Mouse (Mus musculus): ENCODE results near the gene Rrbp1. TPM values are rescaled to one million over a fixed set of nuclear protein-coding genes. Genes with fewer than 3 reads are reported as not detected.

Rrbp1 gene
- total and polyA plus RNA-seq, 2 experiments from 2014 or later = 22.4 to 33.9 TPM

DNA sequence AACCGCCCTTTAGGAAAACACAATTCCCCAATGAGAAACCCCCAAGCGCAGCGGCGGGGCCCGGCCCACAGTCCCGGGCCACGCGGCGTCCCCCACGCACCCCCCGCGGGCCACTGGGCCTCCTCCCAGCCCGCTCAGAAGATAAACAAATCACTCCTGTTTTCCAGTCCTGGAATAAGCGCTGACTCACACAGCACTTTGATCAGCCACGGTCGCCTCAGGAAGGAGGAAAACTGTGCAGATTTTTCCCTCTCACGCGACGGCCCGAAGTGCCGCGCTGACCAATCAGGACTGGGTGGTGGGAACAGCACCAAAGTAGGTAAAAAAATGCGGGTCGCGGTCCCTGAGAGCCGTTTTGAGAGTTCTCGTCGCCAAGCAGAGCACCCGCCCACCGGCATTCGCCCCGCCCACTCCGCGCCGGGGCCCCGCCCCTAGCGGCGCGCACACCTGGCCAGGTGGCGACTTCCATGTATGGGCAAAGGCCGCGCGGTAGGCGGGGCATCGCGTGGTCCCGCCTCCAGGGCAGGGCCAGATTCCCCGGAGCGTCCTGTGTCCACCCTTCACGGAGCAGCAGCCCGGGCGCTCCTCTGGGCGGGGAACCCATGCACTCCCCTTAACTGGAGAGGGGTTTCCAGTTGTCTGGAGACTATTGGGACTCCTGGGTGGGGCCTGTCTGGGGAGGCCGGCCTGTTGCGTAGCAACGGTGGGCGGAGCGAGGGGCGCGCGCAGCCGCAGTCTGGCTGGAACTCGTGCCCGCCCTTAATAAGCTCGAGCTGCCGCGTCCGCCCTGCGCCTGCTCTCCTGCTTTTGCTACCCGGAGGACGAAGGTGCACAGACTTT, 96.1 kb downstream of the Rrbp1 start, which contains the start of gene Dstn:
Dstn (plus strand) TSS at position 561 of the 840 bp plus-strand sequence.
- ATAC-seq (ENCODE audit: low FRiP score) (peak; percentile 97), DNase-seq (ENCODE audit: low spot score) (peak; percentile 96)
- peaks cover 15% of the 10 kb centered on the region for H3K4me1 ChIP-seq (ENCODE audit: insufficient read depth, low read length)
- H3K27ac ChIP-seq (ENCODE audit: low read depth, low read length) = peak within 1 kb of the TSS; percentile 94
- peak within 1 kb of the TSS; percentile 78 for H3K4me2 ChIP-seq (ENCODE audit: low read depth, low read length, poor library complexity, severe bottlenecking)
- under 1% methylated on average over 62 of the region's 71 CpGs for WGBS
- no peaks in the 10 kb centered on the region for H3K36me3 ChIP-seq (ENCODE audit: insufficient read depth, low read length)
- H3K27me3 ChIP-seq (ENCODE audit: insufficient read depth, low read length) = no peaks in the 10 kb centered on the region
- no peak for TF ChIP-seq CTCF (IDR thresholded peaks at IDR 0.05)
- peak within 1 kb of the TSS; percentile 94 for H3K9ac ChIP-seq (replicated peaks; ENCODE audit: low read length, poor library complexity, severe bottlenecking)
- H3K9me3 ChIP-seq (ENCODE audit: low read length) = no peaks in the 10 kb centered on the region
- peak within 1 kb of the TSS; percentile 89 for H3K4me3 ChIP-seq (ENCODE audit: low read depth, low read length)

DNA sequence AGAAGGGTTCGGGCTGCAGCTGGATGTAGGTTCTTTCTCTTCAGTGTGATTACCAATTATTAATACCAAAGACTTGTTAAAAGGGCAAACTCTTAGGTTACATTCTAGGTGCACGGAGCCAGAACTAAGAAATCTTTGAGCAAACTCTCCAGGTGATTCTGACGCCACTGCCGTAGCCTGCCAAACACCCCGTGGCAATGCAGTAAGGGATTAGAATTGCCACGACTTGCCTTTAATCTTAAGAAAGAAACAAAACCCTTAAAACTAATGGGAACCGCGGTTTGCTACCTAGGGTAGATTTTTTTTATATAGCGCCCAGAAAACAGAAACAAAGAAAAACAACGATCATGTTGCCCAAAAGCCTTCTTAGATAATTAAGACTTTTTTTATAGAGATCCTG, 96.8 kb downstream of the Rrbp1 start:
- Histone ChIP-seq H3K36me3 (ENCODE audit: insufficient read depth, low read length) (no peaks in the 10 kb centered on the region), H3K4me1 (ENCODE audit: insufficient read depth, low read length) (peaks cover 15% of the 10 kb centered on the region), H3K4me2 (ENCODE audit: low read depth, low read length, poor library complexity, severe bottlenecking) (peak overlapping the region; percentile 78), H3K27ac (ENCODE audit: low read depth, low read length) (peak overlapping the region; percentile 94), H3K9me3 (ENCODE audit: low read length) (no peaks in the 10 kb centered on the region), H3K9ac (replicated peaks; ENCODE audit: low read length, poor library complexity, severe bottlenecking) (peak overlapping the region; percentile 94), H3K4me3 (ENCODE audit: low read depth, low read length) (peak overlapping the region; percentile 89), H3K27me3 (ENCODE audit: insufficient read depth, low read length) (no peaks in the 10 kb centered on the region)
- WGBS = 8% methylated on average over 10 of the region's 10 CpGs
- DNase-seq (ENCODE audit: low spot score) (no peak), ATAC-seq (ENCODE audit: low FRiP score) (no peak)
- no peak for TF ChIP-seq CTCF (IDR thresholded peaks at IDR 0.05)

DNA sequence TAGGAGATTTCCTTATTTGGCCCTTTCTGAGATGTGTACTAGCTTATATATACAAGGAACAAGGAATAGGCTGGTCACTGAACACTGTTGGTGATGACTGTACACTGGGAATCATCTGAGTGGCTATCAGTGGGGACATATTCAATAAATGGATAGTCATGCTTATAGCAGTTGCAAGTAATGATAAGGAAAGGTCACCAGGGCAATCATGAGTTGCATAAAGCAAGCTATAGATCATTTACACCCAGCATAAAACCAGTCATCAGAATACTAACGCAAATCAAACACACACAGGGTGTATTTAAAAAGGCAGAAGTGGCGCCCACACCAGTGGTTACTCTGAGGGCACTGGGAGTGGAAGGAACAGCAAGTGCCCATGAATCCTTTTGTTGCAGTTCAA, 98.9 kb downstream of the Rrbp1 start:
- H3K4me3 ChIP-seq (ENCODE audit: low read depth, low read length) = no peak overlapping the region
- 97% methylated on average over 2 of the region's 2 CpGs for WGBS
- peaks cover 5% of the 10 kb centered on the region for H3K4me1 ChIP-seq (ENCODE audit: insufficient read depth, low read length)
- DNase-seq (ENCODE audit: low spot score) = no peak
- no peaks in the 10 kb centered on the region for H3K9me3 ChIP-seq (ENCODE audit: low read length)
- no peak overlapping the region for H3K27ac ChIP-seq (ENCODE audit: low read depth, low read length)
- no peak overlapping the region for H3K4me2 ChIP-seq (ENCODE audit: low read depth, low read length, poor library complexity, severe bottlenecking)
- H3K27me3 ChIP-seq (ENCODE audit: insufficient read depth, low read length) = no peaks in the 10 kb centered on the region
- TF ChIP-seq CTCF (IDR thresholded peaks at IDR 0.05) = no peak
- H3K36me3 ChIP-seq (ENCODE audit: insufficient read depth, low read length) = no peaks in the 10 kb centered on the region
- no peak overlapping the region for H3K9ac ChIP-seq (replicated peaks; ENCODE audit: low read length, poor library complexity, severe bottlenecking)
- ATAC-seq (ENCODE audit: low FRiP score) = no peak

DNA sequence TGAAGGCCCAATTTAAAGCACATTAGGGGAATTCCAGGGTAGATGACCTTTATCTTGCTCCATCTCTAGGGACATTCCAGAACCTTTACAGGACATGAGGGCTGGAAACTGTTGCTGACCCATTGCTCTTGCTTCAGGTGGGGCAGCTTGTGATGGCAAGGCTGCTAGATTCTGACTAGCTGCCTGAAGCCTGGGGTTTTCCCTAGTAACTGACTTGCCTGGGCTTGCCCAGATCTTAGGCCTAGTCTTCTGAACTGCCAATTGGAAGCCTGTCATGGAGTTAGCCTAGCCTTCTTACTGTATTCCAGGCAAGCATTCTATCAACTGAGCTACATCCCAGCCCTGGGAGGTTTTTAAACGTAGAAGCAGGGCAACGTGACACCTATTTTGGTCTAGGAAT, 101.8 kb downstream of the Rrbp1 start:
- no peak overlapping the region for H3K27ac ChIP-seq (ENCODE audit: low read depth, low read length)
- no peak for TF ChIP-seq CTCF (IDR thresholded peaks at IDR 0.05)
- no peaks in the 10 kb centered on the region for H3K4me1 ChIP-seq (ENCODE audit: insufficient read depth, low read length)
- ATAC-seq (ENCODE audit: low FRiP score) = no peak
- no peak overlapping the region for H3K4me2 ChIP-seq (ENCODE audit: low read depth, low read length, poor library complexity, severe bottlenecking)
- no peak overlapping the region for H3K9ac ChIP-seq (replicated peaks; ENCODE audit: low read length, poor library complexity, severe bottlenecking)
- no peak overlapping the region for H3K4me3 ChIP-seq (ENCODE audit: low read depth, low read length)
- WGBS = 88% methylated on average over 2 of the region's 2 CpGs
- no peaks in the 10 kb centered on the region for H3K9me3 ChIP-seq (ENCODE audit: low read length)
- no peaks in the 10 kb centered on the region for H3K36me3 ChIP-seq (ENCODE audit: insufficient read depth, low read length)
- no peaks in the 10 kb centered on the region for H3K27me3 ChIP-seq (ENCODE audit: insufficient read depth, low read length)
- DNase-seq (ENCODE audit: low spot score) = no peak

DNA sequence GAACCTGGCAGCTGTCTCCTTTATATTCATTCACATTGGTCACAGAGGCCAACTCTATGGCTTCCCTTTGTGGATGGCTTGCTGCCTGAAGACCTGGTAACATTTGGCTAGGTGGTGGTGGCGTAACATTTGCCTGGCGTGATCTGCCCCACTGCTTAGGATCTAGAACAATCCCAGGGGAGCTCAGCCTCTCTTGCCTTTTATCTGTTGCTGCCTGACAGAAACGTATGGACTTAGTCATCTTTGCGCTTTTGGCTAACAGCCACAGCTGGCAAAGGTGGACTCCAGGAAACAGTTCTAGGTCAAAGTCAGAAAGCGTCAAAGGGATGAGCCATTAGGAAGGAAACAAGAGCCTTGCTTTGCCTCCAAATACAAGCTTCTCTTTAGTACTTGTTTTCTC, 106.2 kb downstream of the Rrbp1 start:
- no peaks in the 10 kb centered on the region for H3K36me3 ChIP-seq (ENCODE audit: insufficient read depth, low read length)
- no peaks in the 10 kb centered on the region for H3K9me3 ChIP-seq (ENCODE audit: low read length)
- no peaks in the 10 kb centered on the region for H3K4me1 ChIP-seq (ENCODE audit: insufficient read depth, low read length)
- no peak for ATAC-seq (ENCODE audit: low FRiP score)
- DNase-seq (ENCODE audit: low spot score) = no peak
- no peak overlapping the region for H3K9ac ChIP-seq (replicated peaks; ENCODE audit: low read length, poor library complexity, severe bottlenecking)
- H3K4me2 ChIP-seq (ENCODE audit: low read depth, low read length, poor library complexity, severe bottlenecking) = no peak overlapping the region
- WGBS = 84% methylated on average over 5 of the region's 5 CpGs
- no peak for TF ChIP-seq CTCF (IDR thresholded peaks at IDR 0.05)
- no peak overlapping the region for H3K4me3 ChIP-seq (ENCODE audit: low read depth, low read length)
- H3K27me3 ChIP-seq (ENCODE audit: insufficient read depth, low read length) = no peaks in the 10 kb centered on the region
- no peak overlapping the region for H3K27ac ChIP-seq (ENCODE audit: low read depth, low read length)

DNA sequence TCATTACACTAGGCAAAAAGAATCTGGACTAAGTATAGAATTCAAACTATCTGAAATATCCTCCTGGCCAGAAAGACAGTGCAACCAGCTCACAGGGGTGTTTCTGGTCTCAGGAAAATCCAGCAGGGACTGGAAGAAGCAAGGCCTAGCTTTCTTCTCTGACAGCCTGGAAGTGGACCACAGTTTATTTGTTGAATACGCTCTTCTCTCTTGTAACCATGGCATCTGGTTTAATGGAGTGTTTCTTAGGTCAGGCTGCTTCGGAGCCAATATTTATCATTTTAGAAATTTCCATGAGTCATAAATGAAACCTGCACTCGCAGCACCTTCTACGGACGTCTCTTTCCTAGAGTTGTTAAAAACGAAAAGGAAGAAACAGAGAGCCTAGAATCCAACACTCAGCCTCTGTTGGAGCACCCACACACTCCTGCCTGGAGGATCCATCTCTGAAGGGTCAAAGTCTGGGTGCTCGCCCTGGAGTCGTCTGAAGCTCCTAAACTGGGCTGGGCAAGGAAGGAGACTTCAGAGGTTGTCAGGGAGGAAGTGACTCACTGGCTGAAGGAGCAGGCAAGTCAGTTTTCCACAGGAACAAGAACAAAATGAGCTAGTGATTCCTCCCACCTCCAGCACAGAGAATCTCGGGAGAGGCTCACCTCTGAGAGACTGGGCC, 107.6 kb downstream of the Rrbp1 start:
- WGBS = 82% methylated on average over 9 of the region's 9 CpGs
- Histone ChIP-seq H3K4me1 (ENCODE audit: insufficient read depth, low read length) (no peaks in the 10 kb centered on the region), H3K9me3 (ENCODE audit: low read length) (no peaks in the 10 kb centered on the region), H3K4me3 (ENCODE audit: low read depth, low read length) (no peak overlapping the region), H3K9ac (replicated peaks; ENCODE audit: low read length, poor library complexity, severe bottlenecking) (no peak overlapping the region), H3K36me3 (ENCODE audit: insufficient read depth, low read length) (no peaks in the 10 kb centered on the region), H3K27me3 (ENCODE audit: insufficient read depth, low read length) (no peaks in the 10 kb centered on the region), H3K27ac (ENCODE audit: low read depth, low read length) (no peak overlapping the region), H3K4me2 (ENCODE audit: low read depth, low read length, poor library complexity, severe bottlenecking) (no peak overlapping the region)
- ATAC-seq (ENCODE audit: low FRiP score) = no peak
- TF ChIP-seq CTCF (IDR thresholded peaks at IDR 0.05) = no peak
- no peak for DNase-seq (ENCODE audit: low spot score)
